Mouse (Mus musculus) bone marrow macrophage, adult 2 months (primary cell): ENCODE data around the gene Ddc.

Experiments used
- CTCF ChIP-seq: IDR thresholded peaks from 2 replicates; pipeline ENCODE4 v1.5.1; 2012; ENCODE audit warnings: low read depth, mild to moderate bottlenecking, low read length, moderate library complexity
- POLR2A ChIP-seq: IDR thresholded peaks from 2 replicates; pipeline ENCODE4 v1.6.1; 2012; ENCODE audit warnings: mild to moderate bottlenecking, low read depth, low read length, borderline replicate concordance

DNA sequence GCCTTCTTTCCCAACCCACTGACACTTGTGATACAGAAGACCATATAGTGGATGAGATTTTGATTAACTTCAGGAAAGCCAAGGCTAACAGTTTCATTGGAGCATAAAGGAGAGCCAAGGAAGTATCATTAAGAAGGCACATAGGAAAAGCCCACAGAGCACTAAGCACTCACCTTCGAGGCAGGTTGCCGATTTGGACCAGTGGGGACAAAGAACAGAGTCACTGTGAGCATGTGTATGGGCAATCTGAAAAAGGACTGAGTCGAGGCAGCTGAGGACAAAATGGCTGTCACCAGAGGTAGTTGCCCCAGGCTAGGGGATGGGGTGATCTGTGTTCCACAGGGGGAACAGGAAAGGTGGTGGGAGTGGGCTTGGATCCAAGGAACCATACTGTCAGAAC lies 552 bp upstream of the Ddc start:
- no peak for TF ChIP-seq CTCF
- TF ChIP-seq POLR2A: no peak
